Mouse (Mus musculus) left cerebral cortex, adult 18-20 months (tissue): ENCODE results near the gene Spryd7. TPM values are rescaled to one million over a fixed set of nuclear protein-coding genes. Genes with fewer than 3 reads are reported as not detected.
A peak's percentile ranks its signal among the peaks of the same experiment; 100 is the strongest.
"Not testable (repeated sequence)": the region's sequence is repeated elsewhere in the genome, so short reads cannot be mapped to it uniquely, and the experiment has no call there.

Experiments used
- DNase-seq, 2 experiments: peaks; one replicate each; pipeline ENCODE4 v3.0.0; 2021 to 2022; ENCODE audit warnings: low spot score in 2 of 2, mixed read lengths in 1 of 2
- long read RNA-seq, 2 experiments: library from polyadenylated mRNA; stranded (forward); transcript quantifications; one replicate each; pipeline ENCODE4 v2.0.0; 2021
- total RNA-seq, 2 experiments: library from RNA; stranded (reverse); gene quantifications; 2 replicates each; pipeline ENCODE4 v1.2.3; 2021

The Spryd7 gene
- total RNA-seq = 10 to 100 TPM; 46.8 to 51.6 TPM
- long read RNA-seq, experiment 1, full-length matches to known transcripts = 58 of 75 reads
- long read RNA-seq, experiment 1, partial matches to known transcripts = 13 of 75 reads
- long read RNA-seq, experiment 1, other reads (novel, unspliced or antisense) = 4 of 75 reads
- long read RNA-seq, experiment 2, full-length matches to known transcripts = 43 of 56 reads
- long read RNA-seq, experiment 2, partial matches to known transcripts = 10 of 56 reads
- long read RNA-seq, experiment 2, other reads (novel, unspliced or antisense) = 3 of 56 reads

DNA sequence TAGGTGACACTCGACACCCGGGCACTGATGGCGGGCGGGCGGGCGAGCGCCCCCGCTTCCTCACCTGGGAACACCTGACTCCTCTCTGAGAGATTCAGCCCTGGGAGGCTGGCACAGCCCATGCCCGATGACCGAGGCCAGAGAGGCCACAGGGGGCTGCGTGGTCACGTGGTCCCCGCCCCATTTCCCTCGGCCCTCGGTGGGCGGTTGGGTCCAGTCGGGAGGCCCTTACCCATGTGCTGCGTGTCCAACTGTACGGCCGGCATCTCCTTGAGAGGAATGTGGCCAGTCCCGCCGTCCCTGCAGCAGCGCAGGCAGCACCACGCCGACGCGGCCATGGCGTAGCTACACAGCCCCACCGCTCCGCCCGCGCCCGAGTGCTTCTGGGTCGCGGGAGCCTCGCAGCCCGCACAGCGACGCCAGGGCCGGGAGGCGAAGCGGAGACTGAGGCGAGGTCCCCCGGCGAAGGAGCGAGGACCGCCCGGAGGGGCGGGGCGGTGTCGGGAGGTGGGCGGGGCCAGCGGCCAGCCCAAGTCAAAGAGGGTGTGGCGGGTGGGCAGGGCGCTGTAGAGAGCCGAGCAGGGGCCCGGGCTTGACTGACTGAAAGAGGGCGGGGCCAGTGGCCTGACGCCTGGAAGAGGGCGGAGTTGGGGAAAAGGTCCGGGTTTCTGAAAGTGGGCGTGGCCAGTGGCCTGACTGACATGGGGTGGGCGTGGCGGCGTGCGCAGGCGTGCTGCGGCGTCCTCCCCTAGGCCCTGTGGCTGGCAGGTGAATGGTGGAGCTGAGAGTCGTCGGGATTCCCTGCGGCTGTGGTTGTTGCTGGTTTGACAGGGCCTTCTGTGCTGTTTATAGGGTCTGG, at the start of gene Spryd7:
Gene Spryd7, minus strand, starts transcription at position 598 of the 859 bp plus-strand sequence.
- peak; percentile 96 to 97 for DNase-seq

GRCm38 (mm10) chr14:61606088-61606487, 49.4 kb upstream of the Spryd7 start:
- not testable (repeated sequence) for DNase-seq

- no peak for DNase-seq
Observed at GRCm38 (mm10) chr14:61604081-61604480, 47.4 kb upstream of the Spryd7 start.

DNA sequence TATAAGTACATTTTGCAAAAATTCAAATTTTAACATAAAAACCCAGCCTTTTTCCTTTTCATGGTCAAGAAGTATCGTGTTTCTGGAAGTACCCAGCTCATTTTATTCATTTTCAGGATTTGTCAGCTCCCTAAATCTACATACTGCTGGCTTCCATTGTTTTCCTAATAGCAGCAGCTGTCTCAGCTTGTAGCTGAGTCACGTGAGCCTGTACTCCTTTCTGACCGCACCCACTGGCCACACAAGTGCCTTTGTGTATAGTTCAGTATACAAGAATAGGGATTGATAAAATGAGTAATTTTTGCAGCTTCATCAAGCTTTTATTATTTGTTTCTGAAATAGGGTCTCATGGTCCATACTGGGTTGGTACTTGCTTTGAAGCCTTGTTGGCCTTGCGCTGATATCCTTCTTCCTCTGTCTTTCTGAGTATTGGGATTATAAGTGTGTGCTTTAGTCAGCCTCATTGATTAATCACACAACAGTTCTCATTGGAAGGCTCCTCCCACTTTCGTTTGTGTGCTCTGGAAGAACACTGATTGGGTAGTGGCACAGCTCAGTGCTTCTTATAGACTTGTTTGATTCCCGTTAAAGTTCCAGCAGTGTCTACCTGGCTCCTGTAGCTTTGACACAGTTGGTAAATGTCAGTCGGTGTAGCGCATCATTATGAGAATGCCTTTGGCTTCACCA, 46.5 kb upstream of the Spryd7 start:
- DNase-seq = no peak

- DNase-seq = no peak
Observed at GRCm38 (mm10) chr14:61601348-61601747, 44.7 kb upstream of the Spryd7 start.

DNA sequence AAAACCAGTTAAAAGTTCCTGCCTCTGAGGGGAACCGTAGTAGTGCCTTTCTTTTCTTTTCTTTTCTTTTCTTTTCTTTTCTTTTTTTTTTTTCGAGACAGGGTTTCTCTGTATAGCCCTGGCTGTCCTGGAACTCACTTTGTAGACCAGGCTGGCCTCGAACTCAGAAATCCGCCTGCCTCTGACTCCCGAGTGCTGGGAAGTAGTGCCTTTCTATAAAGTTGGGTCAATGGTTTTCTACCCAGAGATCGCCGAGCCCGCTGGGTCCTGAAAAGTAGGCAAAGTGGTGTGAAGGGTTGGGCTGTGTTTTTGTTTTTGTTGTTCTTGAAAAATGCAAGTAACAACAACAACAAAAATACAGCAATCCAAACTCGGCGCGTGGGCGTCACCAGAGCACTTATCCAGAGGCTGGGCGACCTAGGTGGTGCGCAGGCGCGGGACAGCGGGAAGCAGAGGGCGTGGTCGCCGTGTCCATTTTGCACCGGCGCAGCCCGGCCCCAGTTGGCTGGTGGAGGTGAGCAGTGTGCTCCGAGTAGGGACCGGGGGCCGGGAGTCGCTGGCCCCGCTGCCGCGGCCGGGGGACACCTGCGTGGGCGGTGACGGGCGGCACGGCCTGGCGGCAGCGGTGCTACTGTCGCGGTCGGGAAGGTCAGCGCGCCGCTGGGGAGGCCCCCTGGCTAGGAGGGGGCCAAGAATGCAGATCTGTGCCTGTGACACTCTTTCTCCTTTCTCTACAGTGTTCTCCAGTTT, 42.5 kb upstream of the Spryd7 start:
- DNase-seq = peak; percentile 87 to 91

DNA sequence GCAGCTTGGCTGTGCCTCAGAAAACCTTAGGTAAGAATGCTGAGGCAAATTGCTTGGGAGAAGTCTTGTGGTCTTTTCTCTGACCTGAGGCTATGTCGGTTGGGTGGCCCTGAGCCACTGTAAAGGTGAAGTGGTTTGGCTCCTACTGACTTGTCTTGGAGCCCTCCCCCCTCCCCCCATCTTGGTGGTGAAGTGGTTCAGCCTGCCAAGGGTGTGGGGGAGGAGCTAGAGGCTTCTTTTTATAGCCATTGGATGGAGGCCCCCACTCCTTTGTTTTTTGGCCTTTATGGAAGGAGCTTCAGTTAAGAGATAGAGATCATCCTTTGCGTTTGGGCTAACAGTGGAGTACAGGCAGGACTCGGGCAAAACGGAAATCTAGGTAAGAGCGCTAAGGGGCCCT, 41.3 kb upstream of the Spryd7 start, which contains the start of gene Trim13:
Gene Trim13, plus strand, starts transcription at position 280 of the 400 bp plus-strand sequence.
- no peak for DNase-seq

- DNase-seq = no peak
Observed at GRCm38 (mm10) chr14:61596719-61597426, 40.2 kb upstream of the Spryd7 start.

GRCm38 (mm10) chr14:61589288-61590065, 32.8 kb upstream of the Spryd7 start:
- no peak for DNase-seq

DNA sequence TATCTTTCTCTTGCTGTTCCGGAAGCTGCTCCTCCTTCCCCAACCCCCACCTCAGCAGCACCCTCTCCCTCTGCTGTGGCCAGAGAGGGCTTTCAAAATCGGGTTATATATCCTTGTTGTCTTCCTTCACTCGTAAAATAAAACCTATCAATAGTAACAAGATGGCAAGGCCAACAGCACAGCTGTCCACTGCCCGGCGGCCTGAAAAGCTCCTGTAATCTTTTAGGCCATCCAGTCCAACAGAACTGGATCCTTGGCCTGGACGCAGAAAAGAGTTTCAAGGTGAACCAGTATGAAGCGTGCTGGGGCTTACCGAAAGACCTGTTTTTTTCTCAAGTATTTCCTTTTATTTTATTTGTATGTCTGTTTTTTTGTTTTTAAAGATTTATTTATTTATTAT, 19.3 kb upstream of the Spryd7 start:
- DNase-seq = no peak

GRCm38 (mm10) chr14:61575066-61575465, 18.4 kb upstream of the Spryd7 start:
- no peak for DNase-seq

DNA sequence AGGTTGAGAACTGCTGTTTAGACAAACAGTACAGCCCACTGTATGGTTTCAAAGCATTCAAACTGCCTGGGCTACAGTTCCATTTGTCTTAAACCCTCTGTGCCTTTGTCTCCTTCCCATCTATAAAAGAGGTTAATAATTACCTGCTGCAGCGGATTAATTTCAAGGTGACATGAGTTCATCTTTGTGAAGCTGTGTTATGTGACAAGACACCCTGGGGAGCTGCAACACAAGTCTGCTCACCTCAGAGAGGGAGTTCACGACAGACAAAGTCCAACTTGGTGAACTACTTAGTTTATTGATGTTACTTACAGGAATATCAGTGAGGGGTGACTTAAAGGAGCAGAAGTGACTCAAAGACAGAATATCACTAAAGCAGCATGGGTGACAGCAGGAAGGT, 15.4 kb upstream of the Spryd7 start:
- DNase-seq = no peak

DNA sequence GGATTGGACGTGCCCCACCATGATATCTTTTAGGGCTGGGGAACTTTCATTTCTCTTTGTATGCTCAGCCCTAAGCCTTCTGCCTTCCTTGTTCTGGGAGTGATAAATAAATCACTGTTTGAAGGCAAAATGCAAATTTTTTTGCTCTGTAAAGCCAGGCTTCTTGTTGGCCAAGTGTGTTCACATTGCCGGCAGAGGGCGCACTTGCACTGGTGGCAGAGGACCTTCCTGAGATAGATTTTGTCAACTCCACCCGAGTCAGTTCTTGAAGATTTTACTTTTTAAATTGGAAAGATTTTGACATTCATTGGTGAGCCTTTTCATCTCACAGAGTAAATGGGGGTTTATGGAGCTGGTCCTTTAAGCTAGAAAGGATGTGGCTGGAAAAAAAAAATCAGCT, 14.7 kb upstream of the Spryd7 start:
- DNase-seq = peak; percentile 92 to 95

GRCm38 (mm10) chr14:61569344-61569743, 12.7 kb upstream of the Spryd7 start:
- DNase-seq = no peak

DNA sequence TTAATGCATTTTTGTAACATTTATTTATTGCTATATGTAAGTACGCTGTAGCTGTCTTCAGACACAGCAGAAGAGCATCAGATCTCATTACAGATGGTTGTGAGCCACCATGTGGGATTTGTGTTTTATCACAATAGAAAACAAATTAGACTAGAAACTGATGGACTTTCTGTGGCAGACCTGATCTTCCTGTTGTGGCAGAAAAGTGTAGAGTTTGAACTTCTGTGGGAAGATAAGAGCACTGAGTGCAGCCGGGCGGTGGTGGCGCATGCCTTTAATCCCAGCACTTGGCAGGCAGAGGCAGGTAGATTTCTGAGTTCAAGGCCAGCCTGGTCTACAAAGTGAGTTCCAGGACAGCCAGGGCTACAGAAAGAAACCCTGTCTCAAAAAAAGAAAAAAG, 9.5 kb upstream of the Spryd7 start:
- DNase-seq = not testable (repeated sequence)

DNA sequence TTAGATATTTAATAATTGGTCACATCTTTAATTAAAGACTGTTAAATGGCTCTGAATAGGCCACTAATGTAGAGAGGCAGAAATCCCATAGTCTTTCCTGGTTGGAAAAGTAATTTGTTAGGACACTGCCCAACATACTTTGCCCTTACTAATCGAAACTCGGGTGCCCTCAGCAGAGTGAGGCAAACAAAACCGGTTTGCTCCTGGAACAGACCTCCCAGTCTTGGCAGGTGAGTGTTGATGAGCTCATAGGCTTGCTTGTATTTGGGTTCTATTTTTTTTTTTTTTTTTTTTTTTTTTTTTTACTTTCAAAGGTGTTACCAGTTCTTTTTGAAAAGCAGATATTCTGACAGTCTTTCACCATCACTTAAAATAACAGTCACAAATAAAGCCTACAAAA, 3.2 kb upstream of the Spryd7 start:
- DNase-seq = no peak

GRCm38 (mm10) chr14:61558901-61559300, 2.2 kb upstream of the Spryd7 start:
- DNase-seq = no peak

- DNase-seq = no peak
Observed at GRCm38 (mm10) chr14:61555931-61556288, 776 bp downstream of the Spryd7 start.

- DNase-seq = no peak
Observed at GRCm38 (mm10) chr14:61548614-61549013, 8.1 kb downstream of the Spryd7 start.

DNA sequence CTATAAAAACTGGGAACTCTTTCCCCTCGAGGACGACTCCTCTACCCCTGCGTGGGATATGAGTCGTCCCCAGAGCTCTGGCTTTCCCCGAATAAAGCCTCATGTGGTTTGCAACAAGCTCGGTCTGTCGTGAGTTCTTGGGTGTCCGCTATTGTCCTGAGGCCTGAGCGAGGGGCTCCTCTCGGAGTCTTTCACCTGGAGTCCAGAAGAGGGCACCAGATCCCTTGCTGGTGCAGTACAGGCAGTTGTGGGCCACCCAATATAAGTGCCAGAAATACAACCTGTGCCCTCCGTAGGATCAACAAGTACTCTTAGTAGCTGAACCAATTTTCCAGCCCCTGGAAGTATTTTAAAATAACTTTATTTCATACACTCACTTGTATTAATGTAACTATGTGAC, 18.9 kb downstream of the Spryd7 start:
- DNase-seq = not testable (repeated sequence)
